Mouse (Mus musculus): ENCODE measurements around the gene Mib2. TPM values are rescaled to one million over a fixed set of nuclear protein-coding genes. Genes with fewer than 3 reads are reported as not detected.

The Mib2 gene
- polyA plus RNA-seq, 1 experiment from 2014 or later: 24.8 TPM

- Histone ChIP-seq H3K9me3 (ENCODE audit: low read depth, low read length) (no peaks in the 10 kb centered on the region), H3K36me3 (ENCODE audit: insufficient read depth) (peaks cover 48% of the 10 kb centered on the region), H3K9ac (no peak overlapping the region), H3K27ac (ENCODE audit: low read depth) (no peak overlapping the region), H3K4me1 (ENCODE audit: insufficient read depth) (no peaks in the 10 kb centered on the region), H3K4me3 (ENCODE audit: low read depth, low read length) (no peak overlapping the region), H3K27me3 (ENCODE audit: insufficient read depth, low read length) (no peaks in the 10 kb centered on the region), H3K4me2 (no peak overlapping the region)
- ATAC-seq (ENCODE audit: insufficient read depth) (no peak), DNase-seq (no peak)
- TF ChIP-seq CTCF (IDR thresholded peaks at IDR 0.05; ENCODE audit: low read depth): no peak
- 59% methylated on average over 2 of the region's 2 CpGs for WGBS
These were observed 62.2 kb downstream of the Mib2 start for GRCm38 (mm10) chr4:155606825-155607224.

GRCm38 (mm10) chr4:155605132-155605531 is 63.9 kb downstream of the Mib2 start:
- no peaks in the 10 kb centered on the region for H3K27me3 ChIP-seq (ENCODE audit: insufficient read depth, low read length)
- H3K9ac ChIP-seq: no peak overlapping the region
- TF ChIP-seq CTCF (IDR thresholded peaks at IDR 0.05; ENCODE audit: low read depth): no peak
- 87% methylated on average over 4 of the region's 4 CpGs for WGBS
- H3K27ac ChIP-seq (ENCODE audit: low read depth): no peak overlapping the region
- H3K4me2 ChIP-seq: no peak overlapping the region
- H3K4me3 ChIP-seq (ENCODE audit: low read depth, low read length): no peak overlapping the region
- H3K4me1 ChIP-seq (ENCODE audit: insufficient read depth): 0 out of 2 replicates have a peak, but pooled peaks cover 2% of the 10 kb centered on the region
- H3K9me3 ChIP-seq (ENCODE audit: low read depth, low read length): no peaks in the 10 kb centered on the region
- ATAC-seq (ENCODE audit: insufficient read depth) (no peak), DNase-seq (no peak)
- H3K36me3 ChIP-seq (ENCODE audit: insufficient read depth): peaks cover 34% of the 10 kb centered on the region

Other genes with a start within 250 kb of the Mib2 start
- not detected in 2 replicates for gene Tmem52, start 200.1 kb downstream of the Mib2 start, polyA plus RNA-seq (2014; fragmentation: Nextera tagmentation; extraction: Ambion mirVana)
- 570 and 585 TPM in 2 replicates for gene Gnb1, start 177.8 kb downstream of the Mib2 start, polyA plus RNA-seq (2014; fragmentation: Nextera tagmentation; extraction: Ambion mirVana)
- gene Nadk, start 106.8 kb downstream of the Mib2 start, polyA plus RNA-seq (2014; fragmentation: Nextera tagmentation; extraction: Ambion mirVana): 85.0 and 90.5 TPM in 2 replicates
- gene Slc35e2, start 67.8 kb downstream of the Mib2 start, polyA plus RNA-seq (2014; fragmentation: Nextera tagmentation; extraction: Ambion mirVana): 9.5 and 9.7 TPM in 2 replicates
- 56.3 and 58.7 TPM in 2 replicates for gene Cdk11b, start 44.3 kb downstream of the Mib2 start, polyA plus RNA-seq (2014; fragmentation: Nextera tagmentation; extraction: Ambion mirVana)
- not detected in 2 replicates for gene Gm10563, start 23.8 kb downstream of the Mib2 start, polyA plus RNA-seq (2014; fragmentation: Nextera tagmentation; extraction: Ambion mirVana)
- 34.8 and 38.7 TPM in 2 replicates for gene Mmp23, start 15.8 kb downstream of the Mib2 start, polyA plus RNA-seq (2014; fragmentation: Nextera tagmentation; extraction: Ambion mirVana)
- gene Fndc10, start 25.1 kb upstream of the Mib2 start, polyA plus RNA-seq (2014; fragmentation: Nextera tagmentation; extraction: Ambion mirVana): 2.5 and 2.7 TPM in 2 replicates
- gene Ssu72, start 35.6 kb upstream of the Mib2 start, polyA plus RNA-seq (2014; fragmentation: Nextera tagmentation; extraction: Ambion mirVana): 153 and 156 TPM in 2 replicates
- 0.41 and 0.86 TPM in 2 replicates for gene Tmem240, start 65.6 kb upstream of the Mib2 start, polyA plus RNA-seq (2014; fragmentation: Nextera tagmentation; extraction: Ambion mirVana)
- gene Atad3a, start 91.9 kb upstream of the Mib2 start, polyA plus RNA-seq (2014; fragmentation: Nextera tagmentation; extraction: Ambion mirVana): 96.6 and 102 TPM in 2 replicates
- 8.7 and 8.9 TPM in 2 replicates for gene Vwa1, start 105.5 kb upstream of the Mib2 start, polyA plus RNA-seq (2014; fragmentation: Nextera tagmentation; extraction: Ambion mirVana)
- 0.12 and 0.15 TPM in 2 replicates for gene Tmem88b, start 116.7 kb upstream of the Mib2 start, polyA plus RNA-seq (2014; fragmentation: Nextera tagmentation; extraction: Ambion mirVana)
- gene Ankrd65, start 121.2 kb upstream of the Mib2 start, polyA plus RNA-seq (2014; fragmentation: Nextera tagmentation; extraction: Ambion mirVana): not detected in 2 replicates
- gene Mrpl20, start 133.7 kb upstream of the Mib2 start, polyA plus RNA-seq (2014; fragmentation: Nextera tagmentation; extraction: Ambion mirVana): 226 and 231 TPM in 2 replicates
- gene Ccnl2, start 143.3 kb upstream of the Mib2 start, polyA plus RNA-seq (2014; fragmentation: Nextera tagmentation; extraction: Ambion mirVana): 172 and 174 TPM in 2 replicates
- 124 and 136 TPM in 2 replicates for gene Aurkaip1, start 162.1 kb upstream of the Mib2 start, polyA plus RNA-seq (2014; fragmentation: Nextera tagmentation; extraction: Ambion mirVana)
- 148 and 155 TPM in 2 replicates for gene Mxra8, start 170.5 kb upstream of the Mib2 start, polyA plus RNA-seq (2014; fragmentation: Nextera tagmentation; extraction: Ambion mirVana)
- 11.3 and 17.8 TPM in 2 replicates for gene Dvl1, start 178.2 kb upstream of the Mib2 start, polyA plus RNA-seq (2014; fragmentation: Nextera tagmentation; extraction: Ambion mirVana)
- 0.16 and 0.22 TPM in 2 replicates for gene Tas1r3, start 194.2 kb upstream of the Mib2 start, polyA plus RNA-seq (2014; fragmentation: Nextera tagmentation; extraction: Ambion mirVana)
- 17.1 and 18.4 TPM in 2 replicates for gene Cptp, start 200.2 kb upstream of the Mib2 start, polyA plus RNA-seq (2014; fragmentation: Nextera tagmentation; extraction: Ambion mirVana)
- 83.6 and 84.7 TPM in 2 replicates for gene Ints11, start 200.3 kb upstream of the Mib2 start, polyA plus RNA-seq (2014; fragmentation: Nextera tagmentation; extraction: Ambion mirVana)
- 43.6 and 50.9 TPM in 2 replicates for gene Pusl1, start 222.6 kb upstream of the Mib2 start, polyA plus RNA-seq (2014; fragmentation: Nextera tagmentation; extraction: Ambion mirVana)
- 17.9 and 20.5 TPM in 2 replicates for gene Acap3, start 222.6 kb upstream of the Mib2 start, polyA plus RNA-seq (2014; fragmentation: Nextera tagmentation; extraction: Ambion mirVana)

All from lung, embryonic 14.5 days (tissue).